Mouse (Mus musculus) liver, adult (tissue): ENCODE measurements around the gene Ccdc167.

Experiments used
- GATA4 ChIP-seq: IDR thresholded peaks from 2 replicates; pipeline ENCODE4 v1.6.1; 2014; ENCODE audit warnings: mild to moderate bottlenecking, low read length; ENCODE audit not compliant: insufficient replicate concordance

The Ccdc167 gene

DNA sequence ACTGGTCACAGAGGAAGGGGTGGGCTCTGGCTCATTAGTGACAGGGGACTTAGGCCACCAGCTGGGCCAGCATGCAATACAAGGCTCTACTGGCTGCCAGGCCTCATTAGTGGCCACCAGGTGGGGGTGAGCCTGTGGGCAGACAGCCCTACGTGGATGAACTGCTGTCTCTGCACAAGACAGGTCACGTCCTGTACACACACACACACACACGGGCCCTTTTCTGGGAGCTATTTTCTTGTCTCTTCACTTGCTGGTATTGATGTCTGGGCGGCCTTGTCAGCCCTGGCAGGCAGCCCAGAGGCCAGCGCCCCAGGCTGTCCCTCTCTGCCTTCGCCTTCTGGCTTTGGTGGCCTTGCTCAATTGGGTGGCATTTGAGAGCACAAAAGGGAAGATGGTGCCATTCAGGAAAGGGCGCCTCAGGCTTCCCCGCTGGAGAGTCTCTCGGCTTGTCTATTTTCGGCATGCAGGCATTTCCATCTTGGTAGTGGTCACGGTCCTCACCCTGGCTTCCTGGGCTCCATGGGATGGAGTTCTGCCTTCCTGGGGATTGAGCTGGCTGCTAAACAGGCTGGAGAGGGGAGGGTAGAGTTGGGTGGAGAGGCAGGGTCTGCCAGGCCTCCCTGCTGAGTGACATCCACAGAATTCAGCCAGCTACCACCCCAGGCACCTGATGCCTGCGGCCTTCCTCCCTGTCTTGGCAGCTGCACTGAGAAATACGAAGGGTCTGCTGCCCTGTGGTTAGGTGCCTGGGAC, 13.8 kb upstream of the Ccdc167 start:
- TF ChIP-seq GATA4 = no peak

DNA sequence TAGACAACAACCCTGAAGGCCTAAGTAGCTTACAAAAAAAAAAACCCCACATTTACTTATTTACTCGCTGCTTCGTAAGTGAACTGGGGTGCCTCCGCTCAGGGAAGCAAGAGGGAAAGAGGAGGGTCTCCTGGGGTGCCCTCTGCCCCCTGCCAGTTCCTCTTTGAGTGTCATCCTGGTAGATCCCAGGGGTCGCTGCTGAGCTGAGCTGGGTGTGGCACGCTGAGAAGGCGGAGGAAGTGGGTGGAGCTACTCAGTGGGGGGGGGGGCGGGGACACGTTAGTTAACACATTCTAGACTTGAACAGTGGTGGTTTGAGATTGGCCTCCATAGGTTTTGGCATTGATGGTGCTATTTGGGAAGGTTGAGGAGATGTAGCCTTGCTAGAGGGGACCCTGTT, 11.2 kb upstream of the Ccdc167 start:
- TF ChIP-seq GATA4 = no peak

DNA sequence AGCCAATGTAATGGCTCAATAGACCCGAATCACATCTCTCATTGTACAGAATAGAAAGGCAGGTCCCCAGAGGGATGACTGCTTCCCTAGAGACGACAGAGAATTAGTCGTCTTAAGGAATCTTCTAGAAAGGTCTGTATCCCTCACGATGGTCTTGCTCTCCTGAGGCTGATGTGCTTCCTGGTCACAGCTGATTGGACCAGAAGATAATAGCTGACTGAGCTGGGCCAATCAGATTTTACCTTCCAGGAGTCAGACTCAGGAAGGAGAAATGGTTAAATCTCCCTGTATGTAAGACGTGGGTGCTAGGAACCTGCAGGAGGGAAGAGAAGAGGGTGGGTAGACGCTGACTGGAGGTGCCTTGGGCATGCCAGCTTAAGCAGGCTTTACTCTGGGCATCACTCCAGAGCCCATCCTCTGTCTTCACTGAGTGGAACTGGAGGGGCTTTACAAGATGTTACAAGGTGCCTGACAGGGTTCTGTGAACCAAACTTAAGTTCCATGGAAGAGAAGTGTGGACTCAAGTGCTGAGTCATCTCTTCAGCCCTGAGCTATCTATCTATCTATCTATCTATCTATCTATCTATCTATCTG, 8.3 kb upstream of the Ccdc167 start:
- TF ChIP-seq GATA4 = no peak

DNA sequence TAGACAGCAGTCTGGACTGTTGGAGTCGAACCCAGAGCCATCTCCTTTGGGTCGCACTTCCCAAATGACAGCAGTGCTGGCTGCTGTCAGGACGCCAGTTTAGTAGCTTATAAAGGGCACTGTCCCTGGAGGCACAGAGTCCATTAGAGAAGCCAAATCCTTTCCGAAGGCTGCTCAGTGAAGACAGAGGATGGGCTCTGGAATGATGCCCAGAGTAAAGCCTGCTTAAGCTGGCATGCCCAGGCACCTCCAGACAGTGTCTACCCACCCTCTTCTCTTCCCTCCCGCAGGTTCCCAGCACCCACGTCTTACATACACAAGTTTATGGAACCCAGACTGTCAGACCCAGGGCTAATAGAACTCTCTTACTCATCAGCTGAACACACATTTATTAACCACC, 7.8 kb upstream of the Ccdc167 start:
- TF ChIP-seq GATA4 = no peak

DNA sequence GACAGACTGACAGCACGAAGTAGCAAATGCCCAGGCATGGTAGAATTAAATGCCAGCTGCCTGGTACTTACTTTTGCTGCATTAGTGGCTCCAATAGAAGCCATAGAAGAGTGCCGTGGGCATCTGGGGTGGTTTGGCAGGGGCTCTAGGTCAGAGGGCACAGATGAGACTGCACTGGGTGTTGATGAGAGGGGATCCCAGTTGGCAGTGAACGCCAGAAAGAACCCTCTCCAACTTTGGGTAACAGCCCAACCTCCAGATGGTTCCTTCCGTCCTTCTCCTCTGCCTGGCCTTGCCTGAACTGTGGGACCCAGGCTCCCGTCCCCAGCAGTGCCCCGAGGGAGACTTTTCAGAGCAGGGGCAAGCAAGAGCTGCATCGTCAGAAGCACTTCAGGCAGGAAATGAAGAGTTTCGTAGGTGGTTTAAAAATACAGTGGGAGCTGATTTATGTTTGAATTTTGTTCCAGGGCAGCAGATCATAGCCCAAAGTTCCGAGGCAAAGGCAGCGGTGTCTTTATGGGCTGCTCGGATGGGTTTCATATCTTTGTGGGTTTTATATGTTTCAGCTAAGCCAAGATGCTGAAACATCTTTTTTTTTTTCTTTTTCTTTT, 4.0 kb upstream of the Ccdc167 start:
- TF ChIP-seq GATA4 = no peak

DNA sequence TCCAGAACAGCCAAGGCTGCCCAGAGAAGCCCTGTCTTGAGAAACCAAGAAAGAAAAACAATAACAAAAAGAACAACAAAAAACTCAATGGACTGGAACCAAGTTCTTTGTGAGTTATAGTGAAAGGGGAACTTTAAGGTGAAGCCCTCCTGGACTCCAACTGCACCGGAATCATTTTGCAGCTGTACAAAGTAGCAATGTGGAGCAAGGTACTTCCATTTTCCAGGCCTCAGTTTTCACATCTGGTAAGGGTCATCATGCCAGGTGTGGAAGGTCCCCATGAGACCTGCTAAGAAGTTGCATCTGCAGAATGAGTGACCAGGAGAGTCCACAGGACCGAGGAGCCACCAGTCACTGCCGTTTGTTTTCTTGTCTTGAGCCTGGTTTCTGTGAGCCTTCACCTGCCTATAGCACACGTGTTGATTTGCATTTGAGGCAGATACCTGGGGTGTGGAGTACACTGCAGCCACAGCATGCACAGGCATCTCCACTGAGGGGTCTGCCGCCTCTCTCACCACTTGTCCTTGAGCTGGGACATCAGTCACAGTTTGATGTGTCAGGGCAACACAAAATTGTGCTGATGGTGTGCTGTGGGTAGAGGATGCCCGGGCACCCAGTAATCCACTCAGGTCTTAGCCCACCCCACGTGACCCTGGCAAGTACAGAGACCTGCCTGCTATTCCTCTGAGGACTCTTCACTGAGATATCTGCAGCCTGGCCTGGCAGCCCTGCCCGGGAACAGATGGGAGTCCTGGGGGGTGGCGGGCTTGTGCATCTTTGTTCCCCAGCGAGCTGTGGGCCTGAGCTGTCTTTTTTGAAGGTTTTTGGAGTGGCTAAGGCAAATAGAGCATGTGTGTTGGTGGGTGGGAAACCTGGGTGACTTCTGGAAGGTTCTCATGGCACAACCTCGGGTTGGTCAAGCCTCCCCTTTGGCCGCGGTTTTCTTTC, 3.1 kb upstream of the Ccdc167 start:
- no peak for TF ChIP-seq GATA4

DNA sequence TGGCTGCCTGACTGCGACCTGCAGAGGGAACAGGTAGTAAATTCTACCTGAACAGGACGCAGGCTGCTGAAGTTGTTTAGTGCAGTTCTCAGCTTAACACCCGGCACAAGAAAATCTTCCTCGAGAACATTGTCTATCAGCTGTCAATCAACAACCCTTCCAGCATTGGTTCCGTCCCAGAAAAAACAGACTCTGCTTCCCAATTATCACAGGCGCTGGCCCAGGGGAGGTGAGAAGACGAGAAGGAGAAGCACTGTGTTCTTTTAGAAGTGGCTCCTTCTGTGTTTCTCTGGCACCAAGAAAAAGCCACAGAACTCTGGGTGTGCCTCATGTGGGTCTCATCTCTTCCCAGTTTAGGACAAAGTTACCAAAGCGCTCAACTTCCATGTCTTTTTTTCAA, 1.8 kb upstream of the Ccdc167 start:
- TF ChIP-seq GATA4 = no peak

DNA sequence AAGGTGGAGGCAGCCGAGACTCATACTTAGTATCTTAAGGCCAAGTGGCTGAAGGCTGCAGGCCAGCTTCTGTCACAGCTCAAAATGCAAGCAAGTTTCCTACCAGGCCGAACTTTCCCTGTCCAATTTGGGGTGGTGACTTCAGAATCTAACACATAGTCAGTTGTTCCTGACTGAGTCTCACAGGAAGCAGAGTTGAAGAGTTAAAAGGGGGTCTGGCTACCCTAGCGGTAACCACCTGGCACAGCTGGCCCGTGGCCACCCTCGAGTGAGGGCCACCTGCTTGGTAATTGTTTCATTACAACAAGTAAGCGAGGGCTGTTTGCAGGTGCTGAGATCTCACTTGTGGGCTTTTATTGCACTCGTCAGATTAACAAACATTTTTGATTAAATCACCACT, 4.3 kb downstream of the Ccdc167 start:
- TF ChIP-seq GATA4 = no peak

- TF ChIP-seq GATA4 = no peak
These were observed 5.0 kb downstream of the Ccdc167 start for GRCm38 (mm10) chr17:29711745-29712431.

GRCm38 (mm10) chr17:29711076-29711744, 5.6 kb downstream of the Ccdc167 start:
- no peak for TF ChIP-seq GATA4

GRCm38 (mm10) chr17:29710562-29711044, 6.2 kb downstream of the Ccdc167 start:
- no peak for TF ChIP-seq GATA4

- TF ChIP-seq GATA4 = no peak
These were observed 8.1 kb downstream of the Ccdc167 start for GRCm38 (mm10) chr17:29708783-29709182.

DNA sequence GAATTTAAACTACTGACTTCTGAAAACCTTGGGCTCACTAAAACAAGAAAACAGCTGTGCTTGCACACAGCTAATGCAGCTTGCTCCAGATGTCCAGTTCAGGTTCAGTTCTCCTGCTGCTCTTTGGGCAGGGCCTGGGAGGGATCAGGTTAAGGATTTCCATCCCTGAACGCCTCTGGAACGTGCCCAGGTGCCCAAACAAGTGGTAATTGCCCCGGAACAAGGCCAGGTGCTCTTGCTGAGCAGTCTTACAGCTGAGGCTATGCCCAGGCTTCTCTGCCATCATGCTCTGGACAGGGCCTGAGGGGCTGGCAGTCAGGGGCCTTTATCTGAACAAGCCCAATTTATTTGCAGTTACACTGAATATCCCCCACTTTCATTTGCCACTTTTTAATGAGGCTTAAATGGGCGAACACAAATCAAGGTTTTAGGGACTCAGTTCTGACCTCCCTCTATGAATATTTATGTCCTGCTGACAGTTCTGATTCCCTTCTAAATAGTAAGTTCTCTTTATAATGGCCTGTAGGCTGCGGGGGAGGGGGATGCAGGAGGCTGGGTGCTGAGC, 9.8 kb downstream of the Ccdc167 start:
- TF ChIP-seq GATA4 = no peak

GRCm38 (mm10) chr17:29705881-29706280, 11.0 kb downstream of the Ccdc167 start:
- TF ChIP-seq GATA4 = no peak
